Mouse (Mus musculus): Measurements from ENCODE around the gene Nek6.

Nek6 gene

GRCm38 (mm10) chr2:38511487-38512307, at the start of gene Nek6:
Gene Nek6, plus strand, starts transcription at chr2:38511643.
- DNase-seq: peak; percentile 52

GRCm38 (mm10) chr2:38462323-38462722, 49.1 kb upstream of the Nek6 start:
- no peak for DNase-seq

- no peak for DNase-seq
These were observed 42.6 kb upstream of the Nek6 start for GRCm38 (mm10) chr2:38468845-38469244.

GRCm38 (mm10) chr2:38471745-38472144, 39.7 kb upstream of the Nek6 start:
- DNase-seq: no peak

GRCm38 (mm10) chr2:38472829-38473228, 38.6 kb upstream of the Nek6 start:
- no peak for DNase-seq

GRCm38 (mm10) chr2:38476871-38477496, 34.5 kb upstream of the Nek6 start:
- no peak for DNase-seq

GRCm38 (mm10) chr2:38477497-38477873, 34.0 kb upstream of the Nek6 start:
- DNase-seq: no peak

- DNase-seq: no peak
These were observed 32.8 kb upstream of the Nek6 start for GRCm38 (mm10) chr2:38478683-38479082.

GRCm38 (mm10) chr2:38479541-38479940, 31.9 kb upstream of the Nek6 start:
- no peak for DNase-seq

GRCm38 (mm10) chr2:38481166-38481778, 30.2 kb upstream of the Nek6 start:
- DNase-seq: peak; percentile 17

GRCm38 (mm10) chr2:38482122-38482521, 29.3 kb upstream of the Nek6 start:
- no peak for DNase-seq

- DNase-seq: no peak
These were observed 28.3 kb upstream of the Nek6 start for GRCm38 (mm10) chr2:38483058-38483704.

- no peak for DNase-seq
These were observed 26.9 kb upstream of the Nek6 start for GRCm38 (mm10) chr2:38484556-38484955.

GRCm38 (mm10) chr2:38485409-38485808, 26.0 kb upstream of the Nek6 start:
- DNase-seq: no peak

- peak; percentile 27 for DNase-seq
These were observed 25.2 kb upstream of the Nek6 start for GRCm38 (mm10) chr2:38485957-38486931.

GRCm38 (mm10) chr2:38497594-38497993, 13.8 kb upstream of the Nek6 start:
- DNase-seq: no peak

- DNase-seq: no peak
These were observed 9.8 kb upstream of the Nek6 start for GRCm38 (mm10) chr2:38501606-38502005.

- no peak for DNase-seq
These were observed 9.3 kb upstream of the Nek6 start for GRCm38 (mm10) chr2:38502123-38502522.

- DNase-seq: no peak
These were observed 8.7 kb upstream of the Nek6 start for GRCm38 (mm10) chr2:38502747-38503146.

GRCm38 (mm10) chr2:38504311-38504710, 7.1 kb upstream of the Nek6 start:
- peak; percentile 29 for DNase-seq

GRCm38 (mm10) chr2:38507181-38507580, 4.3 kb upstream of the Nek6 start:
- no peak for DNase-seq

- DNase-seq: no peak
These were observed 2.3 kb upstream of the Nek6 start for GRCm38 (mm10) chr2:38509004-38509719.
